ENCODE assay signal across 9 mouse cellular contexts in genomic region chr1:155205822-155206660, GRCm38 (mm10). TPM values are rescaled to one million over a fixed set of nuclear protein-coding genes. Genes with fewer than 3 reads are reported as not detected.
A peak's percentile ranks its signal among the peaks of the same experiment; 100 is the strongest.
DNase-seq lines count a peak whose midpoint lies in the region; ATAC-seq and TF ChIP-seq lines count a peak whose summit lies in the region.
"Had no signal": no experiment of that assay in that cellular context is flagged by ENCODE, and none has a peak within 500 bp of the region (broad histone marks: within the 10 kb centered on the region; RNA-seq: fewer than 3 reads in every experiment).

No protein-coding gene starts in this region.

- 65% methylated on average over 19 of the region's 19 CpGs for WGBS in forebrain, embryonic 14.5 days
- WGBS in heart, embryonic 16.5 days = 43% methylated on average over 19 of the region's 19 CpGs
- 67% methylated on average over 19 of the region's 19 CpGs for WGBS in neural tube, embryonic 12.5 days

- H3K36me3 ChIP-seq in forebrain, embryonic 14.5 days (ENCODE audit: control insufficient read depth, insufficient read depth, low read length) = peaks cover 26% of the 10 kb centered on the region
- peaks cover 18% of the 10 kb centered on the region for H3K36me3 ChIP-seq in heart, embryonic 16.5 days (ENCODE audit: control insufficient read depth, insufficient read depth)
- H3K36me3 ChIP-seq in neural tube, embryonic 12.5 days = peaks cover 35% of the 10 kb centered on the region

- H3K4me2 ChIP-seq in forebrain, embryonic 14.5 days (ENCODE audit: low read length) = no peak overlapping the region
- H3K4me2 ChIP-seq in heart, embryonic 16.5 days (ENCODE audit: low read depth, low read length) = peak overlapping the region; percentile 43; the same call in 1 of the 2 replicates
- H3K4me2 ChIP-seq in neural tube, embryonic 12.5 days (replicated peaks) = no peak overlapping the region

- H3K4me3 ChIP-seq in left cerebral cortex, adult 2 months = no peak overlapping the region
- no peak overlapping the region for H3K4me3 ChIP-seq in forebrain, embryonic 14.5 days (ENCODE audit: low read depth, low read length)
- no peak overlapping the region for H3K4me3 ChIP-seq in heart, embryonic 16.5 days (ENCODE audit: low read length)
- no peak overlapping the region for H3K4me3 ChIP-seq in neural tube, embryonic 12.5 days
- H3K4me3 ChIP-seq: erythroblast, embryonic 14.5 days; myocyte had no signal

- peak in 1 of 2 experiments; percentile 9 for DNase-seq in left cerebral cortex, adult 2 months (ENCODE audit: extremely low spot score in 1 of 2, low spot score in 2 of 2)
- no peak for DNase-seq in left cerebral cortex, adult 9 months (ENCODE audit: low spot score in 2 of 2)
- peak; percentile 73 for DNase-seq in forebrain, embryonic 14.5 days (ENCODE audit: low spot score)
- DNase-seq in thymus, postnatal 10 days (ENCODE audit: low spot score in 2 of 2) = no peak
- DNase-seq in spleen, postnatal 36 days (ENCODE audit: low spot score in 2 of 2) = no peak

- no peaks in the 10 kb centered on the region for H3K27me3 ChIP-seq in forebrain, embryonic 14.5 days (replicated peaks; ENCODE audit: control insufficient read depth, insufficient read depth, low read length)
- no peaks in the 10 kb centered on the region for H3K27me3 ChIP-seq in heart, embryonic 16.5 days (ENCODE audit: control insufficient read depth, insufficient read depth, low read length)
- H3K27me3 ChIP-seq in neural tube, embryonic 12.5 days (replicated peaks) = no peaks in the 10 kb centered on the region

- TF ChIP-seq CTCF in left cerebral cortex, adult 2 months (IDR thresholded peaks at IDR 0.05) = no peak

- H3K9ac ChIP-seq in forebrain, embryonic 14.5 days (ENCODE audit: low read length) = peak overlapping the region; percentile 13; the same call in 1 of the 2 replicates
- H3K9ac ChIP-seq in heart, embryonic 16.5 days (ENCODE audit: low read length) = peak overlapping the region; percentile 63
- H3K9ac ChIP-seq in neural tube, embryonic 12.5 days = no peak overlapping the region

- H3K9me3 ChIP-seq in forebrain, embryonic 14.5 days (replicated peaks; ENCODE audit: control insufficient read depth, low read length) = no peaks in the 10 kb centered on the region
- no peaks in the 10 kb centered on the region for H3K9me3 ChIP-seq in heart, embryonic 16.5 days (replicated peaks; ENCODE audit: control insufficient read depth, low read length)
- no peaks in the 10 kb centered on the region for H3K9me3 ChIP-seq in neural tube, embryonic 12.5 days

- peaks cover 56% of the 10 kb centered on the region for H3K4me1 ChIP-seq in forebrain, embryonic 14.5 days (ENCODE audit: control insufficient read depth, insufficient read depth, low read length)
- peaks cover 44% of the 10 kb centered on the region for H3K4me1 ChIP-seq in heart, embryonic 16.5 days (ENCODE audit: control insufficient read depth, insufficient read depth, low read length)
- H3K4me1 ChIP-seq in neural tube, embryonic 12.5 days = peaks cover 48% of the 10 kb centered on the region

- peak overlapping the region; percentile 47; the same call in 1 of the 2 replicates for H3K27ac ChIP-seq in left cerebral cortex, adult 2 months
- peak overlapping the region; percentile 92 for H3K27ac ChIP-seq in forebrain, embryonic 14.5 days (ENCODE audit: low read depth, low read length)
- H3K27ac ChIP-seq in heart, embryonic 16.5 days (ENCODE audit: low read length) = peak overlapping the region; percentile 92
- peak overlapping the region; percentile 21; the same call in 1 of the 2 replicates for H3K27ac ChIP-seq in neural tube, embryonic 12.5 days

- ATAC-seq in forebrain, embryonic 14.5 days = peak; percentile 11; the same call in 1 of the 2 replicates
- peak; percentile 74 for ATAC-seq in heart, embryonic 16.5 days (replicated peaks; ENCODE audit: extremely low read depth, insufficient read depth, low FRiP score)
- ATAC-seq in neural tube, embryonic 12.5 days (ENCODE audit: low FRiP score, low read depth) = 0 out of 2 replicates have a peak, but pooled peaks have one; percentile 7

- intact Hi-C loops in left cerebral cortex, adult 2 months (cut with DNase I) = loop anchor here (5.0 kb wide), 1 partner anchor 44 kb away; no protein-coding TSS in a partner anchor

RNA-seq across cellular contexts. Expression of gene BC034090, which starts 38.2 kb away (rescaled TPM):
- total RNA-seq in left cerebral cortex, adult 2 months (2021) = 10 to 100 TPM in 1 of 2 experiments, 1 to 10 TPM in 1; 9.9 to 14.7 TPM
- 2.4 TPM in 2 replicates for polyA plus RNA-seq in forebrain, embryonic 14.5 days (2014; fragmentation: Nextera tagmentation; extraction: Ambion mirVana)
- polyA plus RNA-seq in heart, embryonic 16.5 days (2015; fragmentation: Nextera tagmentation; extraction: Ambion mirVana) = 9.1 and 10.9 TPM in 2 replicates
- 6.7 and 8.1 TPM in 2 replicates for polyA plus RNA-seq in neural tube, embryonic 12.5 days (2016; fragmentation: Nextera tagmentation; extraction: Ambion mirVana)
- polyA plus RNA-seq: erythroblast, embryonic 14.5 days had no signal

RNA-seq across cellular contexts. Expression of gene Stx6, which starts 47.5 kb away (rescaled TPM):
- total RNA-seq in left cerebral cortex, adult 2 months (2021) = 100 to 1,000 TPM; 114 to 120 TPM
- polyA plus RNA-seq in forebrain, embryonic 14.5 days (2014; fragmentation: Nextera tagmentation; extraction: Ambion mirVana) = 97.7 and 109 TPM in 2 replicates
- polyA plus RNA-seq in heart, embryonic 16.5 days (2015; fragmentation: Nextera tagmentation; extraction: Ambion mirVana) = 53.4 and 54.0 TPM in 2 replicates
- polyA plus RNA-seq in neural tube, embryonic 12.5 days (2016; fragmentation: Nextera tagmentation; extraction: Ambion mirVana) = 129 and 131 TPM in 2 replicates

RNA-seq across cellular contexts. Expression of gene Mr1, which starts 59.4 kb away (rescaled TPM):
- 1 to 10 TPM; 2.1 to 3.1 TPM for total RNA-seq in left cerebral cortex, adult 2 months (2021)
- 0.80 and 1.2 TPM in 2 replicates for polyA plus RNA-seq in forebrain, embryonic 14.5 days (2014; fragmentation: Nextera tagmentation; extraction: Ambion mirVana)
- polyA plus RNA-seq in heart, embryonic 16.5 days (2015; fragmentation: Nextera tagmentation; extraction: Ambion mirVana) = 7.7 and 10.4 TPM in 2 replicates
- polyA plus RNA-seq in neural tube, embryonic 12.5 days (2016; fragmentation: Nextera tagmentation; extraction: Ambion mirVana) = 0.76 and 1.0 TPM in 2 replicates
- polyA plus RNA-seq: erythroblast, embryonic 14.5 days had no signal

Comparison
In these comparisons a context has a peak if more than half of its experiments do, and no peak if none do; other contexts are left out.
1. H3K27ac ChIP-seq: peak in every context shown above with its lines; median percentile 92 in forebrain, embryonic 14.5 days; 92 in heart, embryonic 16.5 days; 47 in left cerebral cortex, adult 2 months; 21 in neural tube, embryonic 12.5 days.
2. ATAC-seq: peak in every context shown above with its lines; median percentile 74 in heart, embryonic 16.5 days; 11 in forebrain, embryonic 14.5 days; 7 in neural tube, embryonic 12.5 days.